In genomic region chr10:44854109-44854508, GRCm38 (mm10) we compare ENCODE assay signal across 16 mouse cellular contexts.
"Had no signal": no experiment of that assay in that cellular context is flagged by ENCODE, and none has a peak within 500 bp of the region (broad histone marks: within the 10 kb centered on the region; RNA-seq: fewer than 3 reads in every experiment).

No protein-coding gene starts in this region.

- H3K4me1 ChIP-seq: neural tube, embryonic 13.5 days; neural tube, embryonic 15.5 days; stomach, embryonic 15.5 days had no signal

- H3K27ac ChIP-seq: neural tube, embryonic 13.5 days; neural tube, embryonic 15.5 days; stomach, embryonic 15.5 days; stomach, postnatal 0 days had no signal

- H3K36me3 ChIP-seq: neural tube, embryonic 13.5 days; neural tube, embryonic 15.5 days; stomach, embryonic 15.5 days had no signal

- DNase-seq: retina, postnatal 1 day; right cerebral cortex, adult 18-20 months; right cerebral cortex, postnatal 14 days; right cerebral cortex, postnatal 25 days; right cerebral cortex, postnatal 4 days; spleen, adult 18-20 months; thymus, adult 18-20 months; thymus, adult 2 months; thymus, postnatal 14 days; thymus, postnatal 25 days; thymus, postnatal 36 days; thymus, postnatal 4 days had no signal

- H3K4me3 ChIP-seq: neural tube, embryonic 13.5 days; neural tube, embryonic 15.5 days; stomach, embryonic 15.5 days had no signal

- H3K9me3 ChIP-seq: neural tube, embryonic 13.5 days; neural tube, embryonic 15.5 days; stomach, embryonic 15.5 days had no signal

- H3K4me2 ChIP-seq: neural tube, embryonic 13.5 days; neural tube, embryonic 15.5 days; stomach, embryonic 15.5 days had no signal

- H3K9ac ChIP-seq: neural tube, embryonic 13.5 days; neural tube, embryonic 15.5 days; stomach, embryonic 15.5 days had no signal

- H3K27me3 ChIP-seq: neural tube, embryonic 13.5 days; neural tube, embryonic 15.5 days; stomach, embryonic 15.5 days had no signal
